Mouse (Mus musculus) Muller cell, postnatal 12 days (primary cell): ENCODE data around the gene Dennd4b.
"Not testable (repeated sequence)": the region's sequence is repeated elsewhere in the genome, so short reads cannot be mapped to it uniquely, and the experiment has no call there.

Experiments
- DNase-seq: peaks from one replicate; pipeline ENCODE4 v3.0.0-alpha.2; 2015; ENCODE audit errors: inconsistent ontology term

Gene Dennd4b

DNA sequence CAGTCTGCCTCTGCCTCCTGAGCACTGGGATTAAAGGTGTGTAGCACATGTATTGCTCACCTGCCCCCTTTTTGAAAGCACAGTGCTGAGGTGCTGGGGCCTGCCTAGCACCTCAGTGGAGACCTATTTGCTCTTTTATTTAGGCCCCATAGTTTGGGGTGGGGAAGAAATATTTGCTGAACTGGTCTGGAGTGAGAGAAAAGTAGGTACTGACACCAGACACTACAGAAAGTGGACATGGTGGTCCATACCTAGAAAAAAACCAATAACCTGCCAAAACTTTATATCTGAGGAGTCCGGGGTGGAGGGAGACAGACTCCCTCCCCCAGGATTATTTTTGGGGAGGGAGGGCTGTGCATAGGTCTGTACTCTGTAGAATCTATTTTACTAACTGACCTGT, 11.8 kb upstream of the Dennd4b start:
- DNase-seq, result not testable (repeated sequence)

- peak; percentile 97 for DNase-seq
These were observed 11.1 kb upstream of the Dennd4b start, which contains the start of gene Crtc2 for GRCm38 (mm10) chr3:90253653-90254418. Gene Crtc2 (plus strand): TSS chr3:90254163.

DNA sequence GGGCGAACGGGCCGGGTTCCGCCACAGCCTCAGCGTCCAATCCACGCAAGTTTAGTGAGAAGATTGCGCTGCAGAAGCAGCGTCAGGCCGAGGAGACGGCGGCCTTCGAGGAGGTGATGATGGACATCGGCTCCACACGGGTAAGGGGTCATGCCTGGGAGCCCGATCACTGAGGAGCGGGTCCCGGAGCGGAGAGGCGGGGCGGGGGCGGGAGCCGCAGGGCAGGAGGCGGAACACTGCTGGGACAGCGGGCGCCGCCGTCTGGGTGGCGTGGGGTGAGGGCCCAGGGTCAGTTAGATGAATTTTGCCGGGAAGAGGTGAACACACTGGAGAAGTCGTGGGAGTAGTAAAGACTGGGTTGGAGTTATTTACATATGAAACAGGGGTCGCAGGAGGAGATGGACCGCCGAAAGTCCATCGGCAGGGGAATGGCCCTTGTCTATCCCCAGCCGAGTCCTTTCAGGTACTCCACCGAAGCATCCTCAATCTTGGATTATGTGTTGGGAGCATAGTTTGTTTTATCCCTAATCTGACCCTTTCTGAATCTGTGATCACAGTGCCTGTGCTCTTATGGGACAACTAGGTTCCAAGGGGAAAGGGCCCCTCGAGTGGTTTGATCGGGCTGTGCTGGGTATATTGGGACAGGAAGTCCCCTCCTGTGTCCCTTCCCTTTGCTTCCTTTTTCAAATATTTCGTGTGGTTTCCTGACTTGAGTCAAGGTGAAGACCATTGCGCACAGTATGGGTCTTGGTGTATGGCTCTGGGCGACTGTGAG, 10.4 kb upstream of the Dennd4b start:
- DNase-seq, result peak; percentile 75

DNA sequence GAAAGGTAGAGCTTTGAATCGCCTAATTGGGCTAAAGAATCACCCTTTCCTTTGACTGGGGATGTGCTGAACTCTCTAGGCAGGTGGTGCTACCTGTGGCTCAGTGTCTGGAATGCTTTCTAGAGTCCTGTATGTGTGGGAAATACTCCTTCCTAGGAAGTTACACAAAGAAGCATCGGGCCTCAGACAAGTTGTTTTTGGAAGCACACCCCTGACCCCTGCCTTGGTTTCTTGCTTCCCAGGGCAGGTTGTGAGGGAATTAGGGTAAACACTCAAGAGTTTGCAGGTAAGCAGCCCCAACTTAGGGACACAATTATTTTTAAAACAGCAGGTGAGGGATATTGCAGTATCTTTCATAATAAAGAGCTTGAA, 9.8 kb upstream of the Dennd4b start:
- DNase-seq, result no peak

DNA sequence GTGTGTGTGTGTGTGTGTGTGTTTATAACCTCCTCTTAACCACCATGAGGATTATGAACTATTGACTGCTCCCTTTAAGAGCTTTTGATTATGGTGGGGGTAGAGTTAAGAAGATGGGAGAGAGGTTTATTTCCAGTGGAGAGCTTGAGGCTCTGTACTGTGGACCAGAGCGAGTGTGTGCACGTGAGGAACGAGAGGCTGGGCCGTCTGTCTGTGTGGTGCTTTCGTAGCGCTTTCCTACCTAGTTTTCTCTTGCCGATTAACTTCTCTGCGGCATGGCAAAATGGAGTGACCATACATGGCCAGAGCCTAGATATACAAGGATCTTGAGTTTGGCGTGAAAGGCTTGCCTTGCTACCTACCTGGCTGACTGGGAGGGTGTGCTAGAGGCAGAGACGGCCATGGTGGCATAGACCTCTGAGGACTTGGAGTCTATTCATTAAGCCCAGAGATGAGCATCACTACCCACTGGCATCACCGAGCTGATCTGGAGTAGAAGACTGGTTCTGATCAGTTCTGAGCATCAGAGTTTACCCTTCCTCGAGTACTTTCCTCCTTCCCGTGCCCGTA, 9.1 kb upstream of the Dennd4b start:
- DNase-seq, result no peak

GRCm38 (mm10) chr3:90256731-90257530, 8.1 kb upstream of the Dennd4b start:
- no peak for DNase-seq

- DNase-seq, result no peak
These were observed 6.5 kb upstream of the Dennd4b start for GRCm38 (mm10) chr3:90258521-90258920.

DNA sequence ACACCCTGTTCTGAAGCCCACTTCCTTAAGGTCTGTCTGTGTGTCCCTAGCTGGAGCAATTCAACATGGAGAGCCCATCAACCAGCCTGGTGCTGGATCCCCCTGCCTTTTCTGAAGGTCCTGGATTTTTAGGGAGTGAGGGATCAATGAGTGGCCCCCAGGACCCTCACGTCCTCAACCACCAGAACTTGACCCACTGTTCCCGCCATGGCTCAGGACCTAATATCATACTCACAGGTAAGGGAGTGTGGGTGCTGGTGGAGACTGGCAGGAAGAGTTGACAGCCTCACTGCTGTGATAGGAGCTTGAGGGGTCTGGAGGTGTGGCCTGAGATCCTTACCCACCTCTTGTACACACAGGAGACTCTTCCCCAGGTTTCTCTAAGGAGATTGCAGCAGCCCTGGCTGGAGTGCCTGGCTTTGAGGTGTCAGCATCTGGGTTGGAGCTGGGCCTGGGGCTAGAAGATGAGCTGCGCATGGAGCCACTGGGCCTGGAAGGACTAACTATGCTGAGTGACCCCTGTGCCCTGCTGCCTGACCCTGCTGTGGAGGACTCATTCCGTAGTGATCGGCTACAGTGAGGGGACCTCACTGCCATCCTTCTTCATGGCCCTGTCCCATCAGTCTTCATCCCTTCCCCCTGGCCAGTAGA, 1.7 kb upstream of the Dennd4b start:
- no peak for DNase-seq

- DNase-seq, result no peak
These were observed 325 bp upstream of the Dennd4b start for GRCm38 (mm10) chr3:90264687-90265033.

DNA sequence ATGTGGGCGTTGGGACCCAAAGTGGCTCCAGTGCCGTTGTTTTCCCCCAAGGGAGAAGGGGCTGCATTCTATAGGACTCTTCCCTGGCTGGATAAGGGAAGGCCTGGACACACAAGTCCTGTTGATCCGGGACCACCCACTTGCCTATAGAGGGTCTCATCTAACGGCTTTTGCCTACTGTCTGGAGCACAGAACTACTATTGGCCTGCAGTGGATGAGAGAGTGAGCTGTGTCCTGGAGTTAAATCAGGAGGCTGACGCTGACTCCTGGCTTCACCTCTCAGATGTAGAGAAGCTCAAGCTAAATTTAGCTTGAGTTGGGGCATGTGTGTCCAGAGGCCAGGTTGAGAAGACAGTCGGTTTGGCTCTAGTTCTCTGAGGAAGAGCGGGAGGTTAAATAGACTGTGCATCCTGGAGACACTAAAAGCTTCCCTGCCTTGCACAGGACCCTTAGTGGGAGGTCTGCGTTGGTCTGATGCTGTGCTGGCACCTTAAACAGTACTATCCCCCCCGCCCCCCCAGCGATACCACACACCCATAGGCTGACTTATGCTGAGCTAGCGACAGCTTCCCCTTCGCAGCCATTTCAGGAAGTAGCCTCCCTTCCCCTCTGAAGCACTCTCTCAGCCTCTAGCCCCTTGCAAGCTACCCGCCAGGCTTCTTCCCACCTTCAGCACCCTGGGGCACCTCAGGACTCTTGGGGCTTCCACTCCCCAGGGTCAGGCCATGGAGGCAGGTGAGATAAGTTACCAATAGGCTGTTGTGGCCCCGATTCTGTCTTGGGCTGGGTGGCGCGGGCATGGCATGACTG, 1.2 kb downstream of the Dennd4b start:
- DNase-seq, result no peak

DNA sequence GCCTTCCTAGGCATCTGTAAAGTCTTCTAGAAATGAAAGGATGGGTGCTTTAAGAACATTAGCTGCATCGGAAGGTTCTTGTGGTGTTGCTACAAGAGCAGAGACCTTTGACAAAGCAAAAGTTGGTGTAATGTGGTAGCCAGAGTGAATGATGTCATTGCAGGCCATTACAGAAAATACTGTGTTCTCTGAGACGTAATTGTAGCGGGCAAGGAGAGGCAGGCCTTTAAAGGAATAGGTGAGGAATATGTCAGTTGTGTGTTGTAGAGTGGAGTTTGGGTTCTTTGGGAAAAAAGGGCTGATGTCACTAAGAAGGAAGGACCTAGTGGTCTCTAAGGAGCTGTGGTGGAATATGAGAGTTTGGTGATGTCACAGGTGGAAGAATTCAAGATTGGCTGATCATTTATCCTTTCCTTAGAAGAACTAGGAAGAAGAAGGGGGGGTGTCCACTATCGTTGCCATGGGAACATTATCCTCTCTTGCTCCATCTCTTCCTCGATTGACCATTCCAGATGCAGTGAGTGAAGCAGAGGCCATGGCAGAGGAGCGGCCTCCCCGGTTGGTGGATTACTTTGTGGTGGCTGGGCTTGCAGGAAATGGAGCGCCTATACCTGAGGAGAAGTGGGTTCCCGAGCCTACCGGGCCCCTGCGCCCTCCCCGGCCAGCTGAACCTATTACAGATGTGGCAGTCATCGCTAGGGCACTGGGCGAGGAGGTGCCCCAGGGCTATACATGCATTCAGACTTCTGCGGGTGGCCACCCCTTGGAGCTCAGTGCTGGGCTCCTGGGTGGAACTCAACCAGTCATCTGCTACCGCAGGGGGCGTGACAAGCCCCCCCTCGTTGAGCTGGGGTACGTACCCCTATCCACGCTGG, 2.2 kb downstream of the Dennd4b start:
- DNase-seq, result no peak

- DNase-seq, result no peak
These were observed 3.2 kb downstream of the Dennd4b start for GRCm38 (mm10) chr3:90268190-90268589.

DNA sequence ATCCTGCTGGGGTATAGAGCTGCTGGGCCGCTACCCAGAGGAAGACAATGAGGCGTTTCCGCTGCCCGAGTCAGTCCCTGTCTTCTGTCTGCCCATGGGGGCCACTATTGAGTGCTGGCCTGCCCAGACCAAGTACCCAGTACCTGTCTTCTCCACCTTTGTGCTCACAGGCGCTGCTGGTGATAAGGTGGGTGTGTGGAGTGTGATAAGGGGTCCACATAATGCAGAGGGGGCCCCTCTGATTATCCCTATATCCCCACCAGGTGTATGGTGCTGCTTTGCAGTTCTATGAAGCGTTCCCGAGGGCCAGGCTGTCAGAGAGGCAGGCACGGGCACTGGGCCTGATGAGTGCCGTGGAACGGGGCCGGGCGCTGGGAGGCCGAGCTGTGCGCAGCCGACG, 4.0 kb downstream of the Dennd4b start:
- no peak for DNase-seq

- DNase-seq, result no peak
These were observed 5.8 kb downstream of the Dennd4b start for GRCm38 (mm10) chr3:90270784-90271183.

- no peak for DNase-seq
These were observed 7.2 kb downstream of the Dennd4b start for GRCm38 (mm10) chr3:90272170-90272569.

- no peak for DNase-seq
These were observed 8.9 kb downstream of the Dennd4b start for GRCm38 (mm10) chr3:90273855-90274254.

- no peak for DNase-seq
These were observed 10.3 kb downstream of the Dennd4b start for GRCm38 (mm10) chr3:90275286-90275685.

- no peak for DNase-seq
These were observed 11.9 kb downstream of the Dennd4b start for GRCm38 (mm10) chr3:90276858-90277257.

- DNase-seq, result no peak
These were observed 12.8 kb downstream of the Dennd4b start for GRCm38 (mm10) chr3:90277793-90278192.

DNA sequence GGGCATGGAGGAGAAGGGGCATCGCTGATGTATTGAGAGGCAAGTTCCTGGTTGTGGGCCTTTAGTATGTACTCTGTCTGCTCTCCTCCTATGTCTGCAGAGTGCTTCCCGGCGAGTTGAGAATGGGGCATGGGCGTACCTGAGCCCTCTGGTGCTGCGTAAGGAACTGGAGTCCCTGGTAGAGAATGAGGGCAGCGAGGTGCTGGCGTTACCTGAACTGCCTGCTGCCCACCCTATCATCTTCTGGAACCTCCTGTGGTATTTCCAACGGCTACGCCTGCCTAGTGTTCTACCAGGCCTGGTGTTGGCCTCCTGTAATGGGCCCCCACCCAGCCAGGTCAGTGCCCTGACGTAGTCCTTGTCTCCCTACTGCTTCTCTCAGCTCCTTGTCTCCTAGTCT, 13.2 kb downstream of the Dennd4b start:
- no peak for DNase-seq
